Mouse (Mus musculus) liver, embryonic 13.5 days (tissue): ENCODE data around the gene Fam72a. TPM values are rescaled to one million over a fixed set of nuclear protein-coding genes. Genes with fewer than 3 reads are reported as not detected.

Source experiments
- ATAC-seq: fragments of 200-750 bp; cut with Nextera tagmentation; 2 replicates; pipeline ENCODE4 v1.8.0; 2017; ENCODE audit warnings: low read depth, mild to moderate bottlenecking, moderate number of reproducible peaks, moderate library complexity
- DNase-seq: peaks from one replicate; pipeline ENCODE4 v3.0.0; 2022
- H3K27ac ChIP-seq: fragments of 300-500 bp; sonication (generic); 2 replicates; pipeline ENCODE4 v1.5.1; 2015; ENCODE audit warnings: moderate library complexity, mild to moderate bottlenecking, inconsistent platforms
- H3K27me3 ChIP-seq: fragments of 300-500 bp; sonication (generic); 2 replicates; pipeline ENCODE4 v1.6.1; 2015; ENCODE audit warnings: mild to moderate bottlenecking, inconsistent platforms
- H3K36me3 ChIP-seq: fragments of 300-500 bp; sonication (generic); 2 replicates; pipeline ENCODE4 v1.6.1; 2015; ENCODE audit warnings: mild to moderate bottlenecking, inconsistent platforms
- H3K4me1 ChIP-seq: fragments of 300-500 bp; sonication (generic); replicated peaks from 2 replicates; pipeline ENCODE4 v1.6.1; 2015; ENCODE audit warnings: inconsistent platforms
- H3K4me2 ChIP-seq: fragments of 300-500 bp; sonication (generic); 2 replicates; pipeline ENCODE4 v1.6.1; 2015; ENCODE audit warnings: inconsistent platforms, mild to moderate bottlenecking, moderate library complexity
- H3K4me3 ChIP-seq: fragments of 300-500 bp; sonication (generic); replicated peaks from 2 replicates; pipeline ENCODE4 v1.5.1; 2015; ENCODE audit warnings: mild to moderate bottlenecking, inconsistent platforms
- H3K9ac ChIP-seq: fragments of 300-500 bp; sonication (generic); 2 replicates; pipeline ENCODE4 v1.6.1; 2015; ENCODE audit warnings: mild to moderate bottlenecking, inconsistent platforms
- H3K9me3 ChIP-seq: fragments of 300-500 bp; sonication (generic); replicated peaks from 2 replicates; pipeline ENCODE4 v1.6.1; 2016; ENCODE audit warnings: inconsistent platforms
- WGBS: fragments of 180-500 bp; shearing (Covaris S2); methylation state at CpG from one replicate; pipeline ENCODE4 v1.1.7; 2015; ENCODE audit not compliant: insufficient replicate concordance; 5-methylcytosine and 5-hydroxymethylcytosine counted together
- polyA plus RNA-seq: library from polyadenylated mRNA; unstranded; fragments of >200 nt; fragmentation: Nextera tagmentation; extraction: Ambion mirVana; gene quantifications from 2 replicates; pipeline ENCODE4 v1.2.1, GENCODE M21; 2015

Fam72a gene
- polyA plus RNA-seq = 2.9 and 3.1 TPM in 2 replicates

GRCm38 (mm10) chr1:131527281-131528080 is at the start of gene Fam72a, which contains the start of gene Srgap2:
Gene Fam72a, plus strand, starts transcription at chr1:131527903.
Gene Srgap2, minus strand, starts transcription at chr1:131527352.
- Histone ChIP-seq H3K27ac (peak within 1 kb of the TSS; percentile 94), H3K4me1 (peaks cover 50% of the 10 kb centered on the region), H3K27me3 (no peaks in the 10 kb centered on the region), H3K36me3 (no peaks in the 10 kb centered on the region), H3K9me3 (no peaks in the 10 kb centered on the region), H3K4me2 (peak within 1 kb of the TSS; percentile 99), H3K9ac (peak within 1 kb of the TSS; percentile 91), H3K4me3 (peak within 1 kb of the TSS; percentile 85)
- ATAC-seq = peak; percentile 92
- under 1% methylated on average over 44 of the region's 44 CpGs for WGBS
- peak; percentile 96 for DNase-seq

DNA sequence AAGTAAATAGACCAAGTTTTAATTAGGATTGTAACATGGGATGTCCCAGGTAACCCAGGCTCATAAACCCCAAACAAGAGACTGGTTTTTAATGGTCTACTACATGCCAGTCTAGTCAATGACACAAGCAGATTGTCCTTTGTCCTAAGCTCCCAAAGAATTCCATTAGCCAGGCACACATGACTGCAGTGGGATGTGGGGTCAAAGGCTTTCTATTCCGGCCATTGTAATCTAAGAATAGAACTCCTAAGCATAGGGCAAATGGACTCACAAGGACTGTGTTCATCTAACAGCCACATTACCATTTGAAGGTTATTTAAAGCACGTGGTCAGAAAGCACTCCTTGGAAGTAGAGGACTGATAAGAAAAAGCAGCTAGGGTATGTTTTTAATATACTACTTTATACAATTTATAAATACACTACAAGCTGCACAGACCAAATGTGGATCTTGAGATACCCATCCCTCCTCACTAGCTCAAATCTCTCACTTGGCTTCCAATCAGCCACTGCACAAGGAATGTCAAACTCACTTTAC is 48.9 kb upstream of the Fam72a start:
- Histone ChIP-seq H3K36me3 (no peaks in the 10 kb centered on the region), H3K9ac (no peak overlapping the region), H3K4me2 (no peak overlapping the region), H3K27me3 (no peaks in the 10 kb centered on the region), H3K4me3 (no peak overlapping the region), H3K27ac (no peak overlapping the region), H3K4me1 (no peaks in the 10 kb centered on the region), H3K9me3 (no peaks in the 10 kb centered on the region)
- no peak for ATAC-seq
- whole genome bisulfite sequencing = 42% methylated on average over 2 of the region's 2 CpGs
- no peak for DNase-seq

GRCm38 (mm10) chr1:131481391-131481790 is 46.3 kb upstream of the Fam72a start:
- DNase-seq (no peak), ATAC-seq (no peak)
- no peaks in the 10 kb centered on the region for H3K27me3 ChIP-seq
- no peak overlapping the region for H3K27ac ChIP-seq
- no peaks in the 10 kb centered on the region for H3K36me3 ChIP-seq
- H3K4me2 ChIP-seq = no peak overlapping the region
- peaks cover 2% of the 10 kb centered on the region; the same call in 1 of the 2 replicates for H3K4me1 ChIP-seq
- no peak overlapping the region for H3K9ac ChIP-seq
- H3K9me3 ChIP-seq = no peaks in the 10 kb centered on the region
- H3K4me3 ChIP-seq = no peak overlapping the region

DNA sequence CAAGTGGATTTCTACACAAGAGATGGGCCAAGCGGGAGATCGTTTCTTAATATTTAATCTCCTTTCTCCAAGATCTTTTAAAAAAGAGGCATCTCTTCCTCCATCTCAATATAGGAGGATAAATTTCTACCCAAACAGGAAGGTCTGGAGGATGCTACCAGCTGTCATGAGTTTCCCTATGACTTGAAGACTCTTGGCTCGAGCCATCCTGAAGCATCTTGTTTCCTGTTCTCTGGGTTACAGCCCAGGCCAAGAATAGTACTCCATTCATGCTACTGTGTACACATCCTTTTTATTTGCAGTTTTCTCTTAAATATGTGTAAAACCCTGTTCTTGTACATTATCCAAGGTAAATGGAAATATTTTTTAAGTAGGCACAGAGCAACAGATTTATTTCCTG is 45.5 kb upstream of the Fam72a start:
- H3K4me3 ChIP-seq = no peak overlapping the region
- H3K27me3 ChIP-seq = no peaks in the 10 kb centered on the region
- no peaks in the 10 kb centered on the region for H3K9me3 ChIP-seq
- no peak overlapping the region for H3K4me2 ChIP-seq
- H3K27ac ChIP-seq = no peak overlapping the region
- no peak overlapping the region for H3K9ac ChIP-seq
- no peaks in the 10 kb centered on the region for H3K36me3 ChIP-seq
- peaks cover 3% of the 10 kb centered on the region; the same call in 1 of the 2 replicates for H3K4me1 ChIP-seq
- WGBS = 71% methylated on average over 3 of the region's 3 CpGs
- ATAC-seq (no peak), DNase-seq (no peak)

DNA sequence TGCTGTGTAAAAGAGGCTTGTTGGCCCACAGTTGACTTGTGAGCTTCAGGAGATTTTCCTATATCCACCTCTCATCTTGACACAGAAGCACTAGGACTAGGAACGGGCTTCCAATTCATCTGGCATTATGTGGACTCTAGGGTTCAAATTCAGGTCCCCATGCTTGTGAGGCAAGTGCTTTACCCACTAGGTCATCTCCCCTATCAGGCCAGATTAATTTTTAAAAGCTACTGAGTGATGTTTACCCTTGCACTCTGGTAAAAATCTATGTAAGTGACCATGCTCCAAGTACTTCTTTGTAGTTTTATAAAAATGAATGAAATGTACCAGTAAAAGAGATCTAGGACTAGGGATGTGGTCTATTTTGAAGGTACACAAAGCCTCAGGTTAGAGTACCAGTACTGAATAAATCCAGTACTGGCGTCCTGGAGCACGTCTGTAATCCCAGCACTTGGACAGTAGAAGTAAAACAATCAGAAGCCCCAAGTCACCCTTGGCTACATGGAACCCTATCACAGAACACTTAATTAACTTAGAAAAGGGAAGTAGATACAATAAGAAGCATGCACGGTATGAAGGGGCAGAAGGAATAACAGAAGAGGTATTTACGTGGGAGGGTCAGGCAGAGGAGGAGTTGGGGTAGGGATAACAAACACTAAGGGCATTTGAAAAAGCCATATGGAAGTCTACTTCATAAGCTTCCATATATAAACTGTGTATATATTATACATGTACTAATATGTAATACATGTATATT is 41.4 kb upstream of the Fam72a start:
- ATAC-seq = no peak
- 63% methylated on average over 5 of the region's 5 CpGs for WGBS
- Histone ChIP-seq H3K4me1 (peaks cover 7% of the 10 kb centered on the region), H3K27me3 (no peaks in the 10 kb centered on the region), H3K4me2 (no peak overlapping the region), H3K9ac (no peak overlapping the region), H3K9me3 (no peaks in the 10 kb centered on the region), H3K27ac (no peak overlapping the region), H3K36me3 (no peaks in the 10 kb centered on the region), H3K4me3 (no peak overlapping the region)
- DNase-seq = no peak

GRCm38 (mm10) chr1:131489312-131489711 is 38.4 kb upstream of the Fam72a start:
- DNase-seq (no peak), ATAC-seq (no peak)
- WGBS = 76% methylated on average over 3 of the region's 3 CpGs
- Histone ChIP-seq H3K4me3 (no peak overlapping the region), H3K27ac (no peak overlapping the region), H3K36me3 (no peaks in the 10 kb centered on the region), H3K4me1 (peaks cover 16% of the 10 kb centered on the region), H3K9ac (no peak overlapping the region), H3K9me3 (no peaks in the 10 kb centered on the region), H3K27me3 (no peaks in the 10 kb centered on the region), H3K4me2 (no peak overlapping the region)

GRCm38 (mm10) chr1:131491579-131491978 is 36.1 kb upstream of the Fam72a start:
- Histone ChIP-seq H3K9me3 (no peaks in the 10 kb centered on the region), H3K9ac (no peak overlapping the region), H3K4me3 (no peak overlapping the region), H3K4me2 (no peak overlapping the region), H3K27me3 (no peaks in the 10 kb centered on the region), H3K36me3 (no peaks in the 10 kb centered on the region), H3K4me1 (peaks cover 13% of the 10 kb centered on the region), H3K27ac (no peak overlapping the region)
- ATAC-seq (no peak), DNase-seq (no peak)
- WGBS = 74% methylated on average over 4 of the region's 4 CpGs

- Histone ChIP-seq H3K4me1 (peaks cover 13% of the 10 kb centered on the region), H3K9me3 (no peaks in the 10 kb centered on the region), H3K4me3 (no peak overlapping the region), H3K9ac (no peak overlapping the region), H3K36me3 (no peaks in the 10 kb centered on the region), H3K27me3 (no peaks in the 10 kb centered on the region), H3K4me2 (no peak overlapping the region), H3K27ac (no peak overlapping the region)
- ATAC-seq (no peak), DNase-seq (peak; percentile 2)
- WGBS = 21% methylated on average over 2 of the region's 2 CpGs
These were observed 35.3 kb upstream of the Fam72a start for GRCm38 (mm10) chr1:131492360-131492759.

- Histone ChIP-seq H3K4me3 (no peak overlapping the region), H3K9ac (no peak overlapping the region), H3K27me3 (no peaks in the 10 kb centered on the region), H3K36me3 (no peaks in the 10 kb centered on the region), H3K27ac (no peak overlapping the region), H3K4me2 (no peak overlapping the region), H3K9me3 (no peaks in the 10 kb centered on the region), H3K4me1 (peaks cover 17% of the 10 kb centered on the region)
- 77% methylated on average over 4 of the region's 4 CpGs for WGBS
- DNase-seq (no peak), ATAC-seq (no peak)
These were observed 33.5 kb upstream of the Fam72a start for GRCm38 (mm10) chr1:131493966-131494898.

GRCm38 (mm10) chr1:131498231-131498630 is 29.5 kb upstream of the Fam72a start:
- 58% methylated on average over 1 of the region's 1 CpGs for WGBS

More at GRCm38 (mm10) chr1:131498231-131498630, 29.5 kb upstream of the Fam72a start:
- no peak overlapping the region for H3K9ac ChIP-seq
- H3K9me3 ChIP-seq = no peaks in the 10 kb centered on the region
- ATAC-seq (no peak), DNase-seq (no peak)
- H3K27ac ChIP-seq = no peak overlapping the region
- no peaks in the 10 kb centered on the region for H3K36me3 ChIP-seq
- H3K27me3 ChIP-seq = no peaks in the 10 kb centered on the region
- peaks cover 7% of the 10 kb centered on the region for H3K4me1 ChIP-seq
- no peak overlapping the region for H3K4me2 ChIP-seq
- H3K4me3 ChIP-seq = no peak overlapping the region
